Mouse (Mus musculus) myocyte (in vitro differentiated cells): ENCODE data around the gene Galnt14. TPM values are rescaled to one million over a fixed set of nuclear protein-coding genes. Genes with fewer than 3 reads are reported as not detected.

Source experiments
- H3K27me3 ChIP-seq: one replicate; pipeline ENCODE4 v1.6.1; 2011; ENCODE audit not compliant: control insufficient read depth, insufficient read depth, insufficient read length
- H3K36me3 ChIP-seq: one replicate; pipeline ENCODE4 v1.6.1; 2011; ENCODE audit not compliant: control insufficient read depth, insufficient read depth
- H3K4me2 ChIP-seq: one replicate; pipeline ENCODE4 v1.6.1; 2011; ENCODE audit warnings: low read depth, control low read depth
- H3K4me3 ChIP-seq: one replicate; pipeline ENCODE4 v1.5.1; 2011; ENCODE audit warnings: mild to moderate bottlenecking, control low read depth, moderate library complexity
- H3K79me2 ChIP-seq: one replicate; pipeline ENCODE4 v1.6.1; 2011; ENCODE audit not compliant: control insufficient read depth, insufficient read depth
- H3ac ChIP-seq: one replicate; pipeline ENCODE4 v1.6.1; 2011; ENCODE audit not compliant: control insufficient read depth, insufficient read length
- CEBPB ChIP-seq: IDR thresholded peaks from 2 replicates; pipeline ENCODE4 v1.6.1; 2011; ENCODE audit warnings: mild to moderate bottlenecking, moderate library complexity; ENCODE audit not compliant: poor library complexity, insufficient read depth, severe bottlenecking
- E2F4 ChIP-seq: IDR thresholded peaks from one replicate; pipeline ENCODE4 v1.6.1; 2011; ENCODE audit warnings: mild to moderate bottlenecking, control low read depth, moderate library complexity; ENCODE audit not compliant: insufficient read depth
- MAX ChIP-seq: IDR thresholded peaks from one replicate; pipeline ENCODE4 v1.6.1; 2011; ENCODE audit warnings: low read depth, mild to moderate bottlenecking, control low read depth
- MYOD1 ChIP-seq, 3 experiments: IDR thresholded peaks; one replicate each; pipeline ENCODE4 v1.6.1; 2011; ENCODE audit warnings: control low read depth in 2 of 3, low read depth in 2 of 3, mild to moderate bottlenecking in 2 of 3, moderate library complexity in 1 of 3; ENCODE audit not compliant: insufficient read length in 2 of 3, control insufficient read depth in 1 of 3
- MYOG ChIP-seq, 3 experiments: IDR thresholded peaks; one replicate each; pipeline ENCODE4 v1.6.1; 2011; ENCODE audit warnings: control low read depth in 2 of 3, low read depth in 2 of 3, mild to moderate bottlenecking in 2 of 3; ENCODE audit not compliant: insufficient read length in 2 of 3, control insufficient read depth in 1 of 3, insufficient read depth in 1 of 3
- POLR2A ChIP-seq: IDR thresholded peaks from one replicate; pipeline ENCODE4 v1.6.1; 2011; ENCODE audit warnings: low read depth, mild to moderate bottlenecking, control low read depth, moderate library complexity; ENCODE audit not compliant: insufficient read length
- POLR2AphosphoS2 ChIP-seq: IDR thresholded peaks from one replicate; pipeline ENCODE4 v1.6.1; 2011; ENCODE audit warnings: low read depth, control low read depth; ENCODE audit not compliant: insufficient read length
- REST ChIP-seq: IDR thresholded peaks from one replicate; pipeline ENCODE4 v1.6.1; 2011; ENCODE audit warnings: mild to moderate bottlenecking, control low read depth, moderate library complexity; ENCODE audit not compliant: insufficient read depth, insufficient read length
- SRF ChIP-seq: IDR thresholded peaks from one replicate; pipeline ENCODE4 v1.6.1; 2011; ENCODE audit warnings: low read depth; ENCODE audit not compliant: control insufficient read depth, insufficient read length
- TCF12 ChIP-seq: IDR thresholded peaks from one replicate; pipeline ENCODE4 v1.6.1; 2011; ENCODE audit warnings: mild to moderate bottlenecking, control low read depth; ENCODE audit not compliant: poor library complexity, insufficient read depth, severe bottlenecking
- TCF3 ChIP-seq: IDR thresholded peaks from one replicate; pipeline ENCODE4 v1.6.1; 2011; ENCODE audit warnings: low read depth, control low read depth; ENCODE audit not compliant: insufficient read length
- USF1 ChIP-seq: IDR thresholded peaks from one replicate; pipeline ENCODE4 v1.6.1; 2011; ENCODE audit warnings: low read depth, mild to moderate bottlenecking, control low read depth, moderate library complexity
- polyA plus RNA-seq: library from polyadenylated mRNA; unstranded; fragments of >200 nt; fragmentation: generic; extraction: Trizol; gene quantifications from one replicate; pipeline ENCODE4 v1.2.1, GENCODE M21; 2012; ENCODE audit warnings: missing spikeins

Galnt14 gene
- polyA plus RNA-seq, 1 experiment, result not detected

GRCm38 (mm10) chr17:73716684-73717083 is 6.4 kb upstream of the Galnt14 start:
- H3K79me2 ChIP-seq, result no peaks in the 10 kb centered on the region
- no peak for TF ChIP-seq E2F4
- no peak for TF ChIP-seq POLR2A
- no peak for TF ChIP-seq MYOD1 (IDR thresholded peaks at IDR 0.05; ENCODE audit: control insufficient read depth in 1 of 3, insufficient read length in 2 of 3, low read depth in 2 of 3)
- TF ChIP-seq TCF12, result no peak
- no peak for TF ChIP-seq USF1
- TF ChIP-seq MAX, result no peak
- TF ChIP-seq REST, result no peak
- TF ChIP-seq SRF, result no peak
- TF ChIP-seq CEBPB, result no peak
- TF ChIP-seq POLR2AphosphoS2, result no peak
- no peak for TF ChIP-seq TCF3
- no peak for TF ChIP-seq MYOG (IDR thresholded peaks at IDR 0.05; ENCODE audit: control insufficient read depth in 1 of 3, insufficient read depth in 1 of 3, insufficient read length in 2 of 3, low read depth in 2 of 3)
- H3K27me3 ChIP-seq, result peaks cover 5% of the 10 kb centered on the region
- no peak overlapping the region for H3ac ChIP-seq
- H3K36me3 ChIP-seq, result no peaks in the 10 kb centered on the region
- H3K4me3 ChIP-seq, result no peak overlapping the region
- no peak overlapping the region for H3K4me2 ChIP-seq

DNA sequence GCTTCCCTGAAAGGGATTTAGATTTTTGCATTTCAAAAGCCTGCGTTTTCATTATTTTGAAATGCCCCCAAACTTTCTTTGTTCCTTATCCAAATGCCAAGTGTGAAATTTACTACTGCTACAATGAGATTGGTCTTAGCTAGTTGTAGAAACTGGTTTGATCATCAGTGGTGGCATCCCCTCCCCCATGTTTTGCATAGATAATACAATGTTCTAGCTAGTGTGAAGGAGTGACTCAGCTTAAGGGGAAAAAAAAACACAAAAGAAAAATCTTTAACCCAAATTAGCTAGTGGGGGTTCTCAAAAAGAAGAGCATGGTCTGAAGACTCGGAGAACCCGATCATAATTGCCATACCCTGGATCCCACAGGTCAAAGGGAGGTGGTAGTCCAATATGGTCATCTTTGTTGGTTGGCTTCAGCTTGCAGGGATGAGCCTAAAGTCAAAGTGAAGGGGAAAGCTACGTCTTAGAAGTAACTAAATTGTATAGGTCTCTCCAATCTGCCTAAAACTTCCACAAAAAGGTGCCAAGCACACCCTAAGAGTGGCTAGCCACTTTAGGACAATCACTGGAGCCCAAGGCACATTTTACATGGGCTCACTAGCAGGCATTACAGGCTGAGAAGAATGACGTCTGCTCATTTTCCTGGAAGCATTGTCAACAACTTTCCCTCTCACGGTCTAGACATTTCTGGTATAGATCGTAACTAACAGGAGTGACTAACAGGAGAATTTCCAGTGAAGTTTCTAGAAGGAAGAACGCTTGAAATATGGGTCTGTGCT is 4.4 kb upstream of the Galnt14 start:
- no peak overlapping the region for H3K4me2 ChIP-seq
- no peak for TF ChIP-seq POLR2AphosphoS2
- TF ChIP-seq CEBPB, result no peak
- TF ChIP-seq POLR2A, result no peak
- TF ChIP-seq E2F4, result no peak
- TF ChIP-seq REST, result no peak
- TF ChIP-seq USF1, result no peak
- TF ChIP-seq TCF12, result no peak
- no peak for TF ChIP-seq SRF
- no peak overlapping the region for H3K4me3 ChIP-seq
- no peaks in the 10 kb centered on the region for H3K36me3 ChIP-seq
- H3K79me2 ChIP-seq, result no peaks in the 10 kb centered on the region
- H3K27me3 ChIP-seq, result peaks cover 14% of the 10 kb centered on the region
- H3ac ChIP-seq, result no peak overlapping the region

GRCm38 (mm10) chr17:73713347-73713746 is 3.1 kb upstream of the Galnt14 start:
- H3K4me2 ChIP-seq, result no peak overlapping the region
- H3K79me2 ChIP-seq, result no peaks in the 10 kb centered on the region
- no peak overlapping the region for H3ac ChIP-seq
- no peak overlapping the region for H3K4me3 ChIP-seq
- TF ChIP-seq REST (no peak), MYOD1 (IDR thresholded peaks at IDR 0.05; ENCODE audit: control insufficient read depth in 1 of 3, insufficient read length in 2 of 3, low read depth in 2 of 3) (no peak), MAX (no peak), E2F4 (no peak), MYOG (IDR thresholded peaks at IDR 0.05; ENCODE audit: control insufficient read depth in 1 of 3, insufficient read depth in 1 of 3, insufficient read length in 2 of 3, low read depth in 2 of 3) (no peak), CEBPB (no peak), TCF12 (no peak), TCF3 (no peak), USF1 (no peak)
- no peaks in the 10 kb centered on the region for H3K36me3 ChIP-seq
- H3K27me3 ChIP-seq, result peaks cover 19% of the 10 kb centered on the region

- Histone ChIP-seq H3K4me2 (no peak overlapping the region), H3ac (no peak overlapping the region), H3K36me3 (no peaks in the 10 kb centered on the region), H3K27me3 (peaks cover 15% of the 10 kb centered on the region), H3K79me2 (no peaks in the 10 kb centered on the region), H3K4me3 (no peak overlapping the region)
- TF ChIP-seq REST, result no peak
- TF ChIP-seq E2F4, result no peak
- no peak for TF ChIP-seq MYOG (IDR thresholded peaks at IDR 0.05; ENCODE audit: control insufficient read depth in 1 of 3, insufficient read depth in 1 of 3, insufficient read length in 2 of 3, low read depth in 2 of 3)
- TF ChIP-seq POLR2A, result no peak
- TF ChIP-seq POLR2AphosphoS2, result no peak
- TF ChIP-seq MAX, result no peak
- TF ChIP-seq SRF, result no peak
- TF ChIP-seq CEBPB, result no peak
- no peak for TF ChIP-seq TCF3
- no peak for TF ChIP-seq TCF12
- no peak for TF ChIP-seq MYOD1 (IDR thresholded peaks at IDR 0.05; ENCODE audit: control insufficient read depth in 1 of 3, insufficient read length in 2 of 3, low read depth in 2 of 3)
- no peak for TF ChIP-seq USF1
Measured at GRCm38 (mm10) chr17:73711919-73712318, 1.7 kb upstream of the Galnt14 start.
